Mouse (Mus musculus) CH12.LX (cell line): ENCODE data around the gene Reps1. TPM values are rescaled to one million over a fixed set of nuclear protein-coding genes. Genes with fewer than 3 reads are reported as not detected.

Experiments
- DNase-seq: peaks from one replicate; pipeline ENCODE4 v3.0.0-alpha.2; 2013; ENCODE audit errors: extremely low read depth
- H3K27ac ChIP-seq: 2 replicates; pipeline ENCODE4 v1.5.1; 2012; ENCODE audit warnings: low read depth, mild to moderate bottlenecking, control low read depth, moderate library complexity; ENCODE audit not compliant: insufficient read depth
- H3K27me3 ChIP-seq: replicated peaks from 2 replicates; pipeline ENCODE3; 2012; ENCODE audit warnings: inconsistent platforms
- H3K36me3 ChIP-seq, 2 experiments: replicated peaks in 1 of 2; 2 replicates each; pipeline versions ENCODE3 to v1.6.1; 2012; ENCODE audit warnings: inconsistent platforms in 1 of 2, low read length in 1 of 2, mild to moderate bottlenecking in 1 of 2, mixed read lengths in 1 of 2, moderate library complexity in 1 of 2; ENCODE audit not compliant: control insufficient read depth in 1 of 2, insufficient read depth in 1 of 2
- H3K4me1 ChIP-seq, 2 experiments: 2 replicates each; pipeline ENCODE4 v1.6.1; 2012; ENCODE audit warnings: inconsistent platforms in 1 of 2, moderate library complexity in 1 of 2; ENCODE audit not compliant: insufficient read depth in 2 of 2, control insufficient read depth in 1 of 2
- H3K4me2 ChIP-seq: 2 replicates; pipeline ENCODE4 v1.6.1; 2012; ENCODE audit warnings: low read depth, mild to moderate bottlenecking, control low read depth; ENCODE audit not compliant: poor library complexity, insufficient read depth, severe bottlenecking
- H3K4me3 ChIP-seq, 3 experiments: fragments of 150-350 bp in 1 of 3; sonication (generic) in 1 of 3; replicated peaks in 1 of 3; 2 replicates each; pipeline versions ENCODE3 to v1.5.1; 2011 to 2012; ENCODE audit warnings: low read depth in 2 of 3, low read length in 2 of 3, mild to moderate bottlenecking in 2 of 3, moderate library complexity in 2 of 3, control low read depth in 1 of 3, improper control_type of control experiment in 1 of 3, inconsistent platforms in 1 of 3, mixed read lengths in 1 of 3; ENCODE audit not compliant: poor library complexity in 1 of 3
- H3K79me2 ChIP-seq: replicated peaks from 2 replicates; pipeline ENCODE4 v1.6.1; 2012; ENCODE audit warnings: mild to moderate bottlenecking, moderate library complexity; ENCODE audit not compliant: control insufficient read depth, poor library complexity, insufficient read depth, severe bottlenecking; ENCODE audit errors: extremely low read depth
- H3K9ac ChIP-seq: 2 replicates; pipeline ENCODE4 v1.6.1; 2012; ENCODE audit warnings: low read depth, mild to moderate bottlenecking, control low read depth, moderate library complexity; ENCODE audit not compliant: insufficient read depth
- H3K9me3 ChIP-seq: replicated peaks from 2 replicates; pipeline ENCODE3; 2012; ENCODE audit warnings: low read length, inconsistent platforms, mixed read lengths
- BHLHE40 ChIP-seq: IDR thresholded peaks from 2 replicates; pipeline ENCODE4 v1.6.1; 2011; ENCODE audit warnings: mild to moderate bottlenecking, low read depth, low read length, improper control_type of control experiment
- CHD1 ChIP-seq: IDR thresholded peaks from 2 replicates; pipeline ENCODE4 v1.6.1; 2012; ENCODE audit warnings: low read depth, low read length, improper control_type of control experiment, inconsistent platforms
- CHD2 ChIP-seq: IDR thresholded peaks from 2 replicates; pipeline ENCODE4 v1.6.1; 2011; ENCODE audit warnings: low read length, improper control_type of control experiment
- CTCF ChIP-seq, 2 experiments: IDR thresholded peaks in 1 of 2; conservative IDR thresholded peaks in 1 of 2; 2 replicates each; pipeline ENCODE4 v1.5.1; 2011 to 2012; ENCODE audit warnings: low read depth in 2 of 2, low read length in 2 of 2, improper control_type of control experiment in 1 of 2, inconsistent platforms in 1 of 2, mild to moderate bottlenecking in 1 of 2, moderate library complexity in 1 of 2
- E2F4 ChIP-seq: IDR thresholded peaks from 2 replicates; pipeline ENCODE4 v1.6.1; 2011; ENCODE audit warnings: low read depth, low read length, improper control_type of control experiment; ENCODE audit not compliant: insufficient replicate concordance
- ELF1 ChIP-seq: IDR thresholded peaks from 2 replicates; pipeline ENCODE4 v1.6.1; 2014; ENCODE audit warnings: low read depth, mild to moderate bottlenecking, inconsistent platforms, low read length, improper control_type of control experiment
- EP300 ChIP-seq: IDR thresholded peaks from 2 replicates; pipeline ENCODE4 v1.6.1; 2011; ENCODE audit warnings: low read length, improper control_type of control experiment
- JUND ChIP-seq: conservative IDR thresholded peaks from 2 replicates; pipeline ENCODE4 v1.6.1; 2011; ENCODE audit warnings: low read depth, low read length, improper control_type of control experiment
- KAT2A ChIP-seq: IDR thresholded peaks from 2 replicates; pipeline ENCODE4 v1.6.1; 2012; ENCODE audit warnings: low read length, improper control_type of control experiment, inconsistent platforms; ENCODE audit not compliant: insufficient replicate concordance
- MAZ ChIP-seq: IDR thresholded peaks from 2 replicates; pipeline ENCODE4 v1.6.1; 2012; ENCODE audit warnings: low read depth, mild to moderate bottlenecking, inconsistent platforms, low read length, improper control_type of control experiment, moderate library complexity
- MEF2A ChIP-seq: IDR thresholded peaks from 2 replicates; pipeline ENCODE4 v1.6.1; 2014; ENCODE audit warnings: low read depth, mild to moderate bottlenecking, inconsistent platforms, low read length, improper control_type of control experiment, borderline replicate concordance
- NELFE ChIP-seq: IDR thresholded peaks from 2 replicates; pipeline ENCODE4 v1.6.1; 2011; ENCODE audit warnings: low read depth, low read length, improper control_type of control experiment
- NRF1 ChIP-seq: IDR thresholded peaks from 2 replicates; pipeline ENCODE4 v1.6.1; 2014; ENCODE audit warnings: low read depth, mild to moderate bottlenecking, inconsistent platforms, low read length, improper control_type of control experiment, moderate library complexity
- PAX5 ChIP-seq: IDR thresholded peaks from 2 replicates; pipeline ENCODE4 v1.6.1; 2012; ENCODE audit warnings: low read length, inconsistent platforms, mixed read lengths
- POLR2A ChIP-seq: IDR thresholded peaks from 2 replicates; pipeline ENCODE4 v1.6.1; 2011; ENCODE audit warnings: low read depth, mild to moderate bottlenecking, improper control_type of control experiment, low read length
- RAD21 ChIP-seq: IDR thresholded peaks from 2 replicates; pipeline ENCODE4 v1.6.1; 2011; ENCODE audit warnings: low read depth, mild to moderate bottlenecking, low read length, improper control_type of control experiment, moderate library complexity
- SIN3A ChIP-seq: IDR thresholded peaks from 2 replicates; pipeline ENCODE4 v1.6.1; 2012; ENCODE audit warnings: low read length, improper control_type of control experiment, inconsistent platforms
- TBP ChIP-seq: conservative IDR thresholded peaks from 2 replicates; pipeline ENCODE4 v1.6.1; 2011; ENCODE audit warnings: low read depth, low read length, improper control_type of control experiment
- UBTF ChIP-seq: IDR thresholded peaks from 2 replicates; pipeline ENCODE4 v1.6.1; 2012; ENCODE audit warnings: low read depth, mild to moderate bottlenecking, inconsistent platforms, low read length, improper control_type of control experiment, moderate library complexity
- USF1 ChIP-seq: IDR thresholded peaks from 2 replicates; pipeline ENCODE4 v1.6.1; 2014; ENCODE audit warnings: low read depth, mild to moderate bottlenecking, inconsistent platforms, low read length, improper control_type of control experiment
- ZKSCAN1 ChIP-seq: IDR thresholded peaks from 2 replicates; pipeline ENCODE4 v1.6.1; 2012; ENCODE audit warnings: low read depth, inconsistent platforms, low read length, improper control_type of control experiment, borderline replicate concordance
- ZMIZ1 ChIP-seq: IDR thresholded peaks from 2 replicates; pipeline ENCODE4 v1.6.1; 2012; ENCODE audit warnings: low read depth, mild to moderate bottlenecking, inconsistent platforms, low read length, improper control_type of control experiment
- dilution Hi-C: fragments of 300-500 bp; cut with MboI; formaldehyde crosslinking; loops from 2 replicates; pipeline ENCODE4 v1.14.3; 2020; ENCODE audit warnings: low sequenced_read_pairs; ENCODE audit not compliant: extremely low pct_unique_long_range_greater_than_20kb, extremely low pct_ligation_motif_present
- in situ Hi-C: fragments of 300-500 bp; cut with MboI; formaldehyde crosslinking; loops from 3 replicates; pipeline ENCODE4 v1.14.3; 2019; ENCODE audit warnings: low sequenced_read_pairs, low pct_ligation_motif_present, low pct_unique_long_range_greater_than_20kb, mixed read lengths
- polyA plus RNA-seq: library from polyadenylated mRNA; unstranded; fragments of >175 nt; gene quantifications from 2 replicates; pipeline ENCODE4 v1.2.1, GENCODE M21; 2012; ENCODE audit warnings: low read depth; ENCODE audit not compliant: insufficient read length
- total RNA-seq, 2 experiments: library from RNA; depleted of rRNA; stranded (reverse); fragments of 300-350 nt in 1 of 2; fragments of >200 nt in 1 of 2; gene quantifications; 2 replicates each; pipeline ENCODE4 v1.2.3; 2012 to 2014

The Reps1 gene
- total and polyA plus RNA-seq, 3 experiments, result 34.4 to 61.5 (median 37.9) TPM

DNA sequence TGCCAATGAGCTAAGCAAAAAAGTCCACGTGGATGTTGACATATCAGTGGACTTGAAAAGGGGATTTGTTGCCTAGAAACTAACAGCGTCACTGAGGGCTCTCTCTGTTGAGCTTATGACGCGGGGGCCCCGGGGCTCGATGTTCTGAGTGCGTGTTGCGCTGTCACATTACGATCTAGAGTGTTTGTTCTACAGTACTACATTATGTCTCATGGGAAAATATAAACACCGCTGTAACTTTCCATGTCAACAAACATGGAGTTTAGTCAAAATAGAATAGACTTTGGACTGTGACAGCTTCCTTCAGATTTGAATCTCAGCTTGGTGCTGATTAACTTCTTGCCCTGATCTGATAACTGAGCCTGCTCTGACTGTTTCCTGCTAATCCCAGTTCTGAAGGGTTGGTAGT is 10.4 kb downstream of the Reps1 start:
- DNase-seq, result no peak

DNA sequence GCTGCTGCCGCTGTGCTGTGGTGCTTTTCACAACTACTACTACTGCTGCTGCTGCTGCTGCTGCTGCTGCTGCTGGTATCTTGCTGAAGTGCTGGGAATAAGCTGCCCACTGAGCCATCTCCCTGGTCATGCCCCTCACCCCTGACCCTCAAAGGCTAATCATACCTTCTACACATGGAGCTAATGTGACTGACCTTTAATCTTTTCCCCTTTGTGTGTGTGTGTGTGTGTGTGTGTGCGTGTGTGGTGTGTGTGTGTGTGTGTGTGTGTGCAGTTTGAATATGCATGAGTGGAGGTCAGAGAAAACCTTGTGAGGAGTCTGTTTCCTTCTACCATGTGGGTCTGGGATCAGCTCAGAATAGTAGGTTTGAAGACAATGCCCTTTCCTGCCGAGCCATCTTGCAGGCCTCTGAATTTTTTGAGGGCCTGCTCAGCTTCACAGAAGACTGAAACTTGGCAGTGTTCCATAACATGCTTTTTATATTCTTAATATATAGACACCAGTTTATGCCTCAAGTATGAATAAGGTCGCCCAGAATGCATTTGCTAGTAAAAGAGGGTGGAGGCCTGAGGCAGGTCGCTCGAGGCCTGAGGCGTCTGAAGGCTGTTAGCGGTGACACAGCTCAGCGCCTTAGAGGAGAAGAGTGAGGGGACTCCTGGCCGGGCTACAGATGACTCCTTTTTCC is 12.2 kb downstream of the Reps1 start:
- in situ Hi-C loops, result no loop called here
- no peaks in the 10 kb centered on the region for H3K9me3 ChIP-seq
- H3K4me2 ChIP-seq, result no peak overlapping the region
- no peak overlapping the region for H3K9ac ChIP-seq
- H3K27me3 ChIP-seq, result no peaks in the 10 kb centered on the region
- H3K36me3 ChIP-seq, result peaks cover 0 to 19% of the 10 kb centered on the region in 2 experiments
- no peak overlapping the region for H3K4me3 ChIP-seq
- peaks cover 39% of the 10 kb centered on the region for H3K79me2 ChIP-seq
- dilution Hi-C loops, result no loop called here
- no peak for TF ChIP-seq TBP
- TF ChIP-seq EP300, result no peak
- TF ChIP-seq CTCF (conservative IDR thresholded peaks at IDR 0.05 in 1 of 2, IDR thresholded peaks at IDR 0.05 in 1 of 2; ENCODE audit: low read depth in 2 of 2, low read length in 2 of 2), result no peak
- TF ChIP-seq, all 38 proteins: peak for 0
- Histone ChIP-seq H3K27ac (no peak overlapping the region), H3K4me1 (peaks cover 0 to 31% of the 10 kb centered on the region in 2 experiments; a peak in 2 of 4 replicates)
- DNase-seq, result no peak

More for the DNA sequence above, 10.4 kb downstream of the Reps1 start:
- no peak for TF ChIP-seq E2F4
- no peak for TF ChIP-seq PAX5
- no peak for TF ChIP-seq RAD21
- TF ChIP-seq MAZ, result no peak
- no peak for TF ChIP-seq SIN3A
- no peak for TF ChIP-seq KAT2A
- TF ChIP-seq CTCF (conservative IDR thresholded peaks at IDR 0.05 in 1 of 2, IDR thresholded peaks at IDR 0.05 in 1 of 2; ENCODE audit: low read depth in 2 of 2, low read length in 2 of 2), result no peak
- TF ChIP-seq MEF2A, result no peak
- TF ChIP-seq CHD1, result no peak
- TF ChIP-seq ZMIZ1, result no peak
- no peak for TF ChIP-seq EP300
- no peak for TF ChIP-seq NRF1
- Histone ChIP-seq H3K9me3 (no peaks in the 10 kb centered on the region), H3K27me3 (no peaks in the 10 kb centered on the region), H3K9ac (no peak overlapping the region), H3K4me1 (peaks cover 0 to 33% of the 10 kb centered on the region in 2 experiments; a peak in 2 of 4 replicates), H3K79me2 (peaks cover 42% of the 10 kb centered on the region), H3K4me2 (no peak overlapping the region), H3K36me3 (peaks cover 0 to 24% of the 10 kb centered on the region in 2 experiments), H3K4me3 (no peak overlapping the region), H3K27ac (no peak overlapping the region)
- in situ Hi-C loops, result no loop called here
- dilution Hi-C loops, result no loop called here

- no peak overlapping the region for H3K4me3 ChIP-seq
- in situ Hi-C loops, result no loop called here
- TF ChIP-seq BHLHE40, result no peak
- no peak for TF ChIP-seq PAX5
- TF ChIP-seq USF1, result no peak
- no peak for TF ChIP-seq POLR2A
- TF ChIP-seq KAT2A, result no peak
- TF ChIP-seq MEF2A, result no peak
- no peak for TF ChIP-seq CHD2
- no peak for TF ChIP-seq MAZ
- TF ChIP-seq NRF1, result no peak
- TF ChIP-seq UBTF, result no peak
- TF ChIP-seq RAD21, result no peak
- no peak for TF ChIP-seq ELF1
- TF ChIP-seq ZKSCAN1, result no peak
- no peak for TF ChIP-seq JUND
- no peak for TF ChIP-seq NELFE
- no peak overlapping the region for H3K4me2 ChIP-seq
- H3K27ac ChIP-seq, result no peak overlapping the region
- peaks cover 0 to 31% of the 10 kb centered on the region in 2 experiments; a peak in 2 of 4 replicates for H3K4me1 ChIP-seq
- dilution Hi-C loops, result no loop called here
- DNase-seq, result no peak
- no peak overlapping the region for H3K9ac ChIP-seq
- H3K27me3 ChIP-seq, result no peaks in the 10 kb centered on the region
- H3K9me3 ChIP-seq, result no peaks in the 10 kb centered on the region
- peaks cover 0 to 23% of the 10 kb centered on the region in 2 experiments for H3K36me3 ChIP-seq
- H3K79me2 ChIP-seq, result peaks cover 43% of the 10 kb centered on the region
Measured at GRCm38 (mm10) chr10:18068880-18069279, 13.2 kb downstream of the Reps1 start.
